11 mouse cellular contexts compared by ENCODE assay signal in the genomic region with DNA sequence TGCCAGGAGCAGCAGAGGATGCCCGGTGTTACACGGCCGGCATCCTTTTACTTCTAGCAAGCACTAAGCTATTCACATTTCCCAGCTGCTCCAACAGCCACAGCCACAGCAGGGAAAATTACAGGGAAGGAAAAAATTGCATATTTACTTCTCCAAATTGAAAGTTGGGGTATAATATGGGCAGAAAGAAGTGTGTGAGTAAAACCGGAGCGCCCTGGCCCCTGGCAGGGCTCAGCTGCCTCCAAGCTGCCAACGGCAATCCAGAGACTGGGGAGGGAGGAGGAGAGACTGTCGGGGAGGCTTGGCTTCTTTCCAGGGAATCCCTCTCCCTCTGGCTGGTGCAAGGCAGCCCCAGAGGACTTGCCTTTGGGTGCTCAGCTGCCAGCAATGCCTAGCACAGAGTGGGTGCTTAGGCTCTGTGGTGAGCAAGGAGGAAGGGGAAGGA. TPM values are rescaled to one million over a fixed set of nuclear protein-coding genes. Genes with fewer than 3 reads are reported as not detected.
DNase-seq lines count a peak whose midpoint lies in the region; ATAC-seq and TF ChIP-seq lines count a peak whose summit lies in the region.
"Had no signal": no experiment of that assay in that cellular context is flagged by ENCODE, and none has a peak within 500 bp of the region (broad histone marks: within the 10 kb centered on the region; RNA-seq: fewer than 3 reads in every experiment).

No protein-coding gene starts in this region.

- H3K4me3 ChIP-seq in hindbrain, embryonic 15.5 days = no peak overlapping the region
- H3K4me3 ChIP-seq in neural tube, embryonic 13.5 days = no peak overlapping the region
- H3K4me3 ChIP-seq in gastrocnemius, adult 2 months = no peak overlapping the region
- H3K4me3 ChIP-seq: embryonic facial prominence, embryonic 12.5 days had no signal

- 0 out of 2 replicates have a peak, but pooled peaks have one; percentile 40 for ATAC-seq in hindbrain, embryonic 15.5 days (ENCODE audit: low FRiP score, low read depth)
- no peak for ATAC-seq in neural tube, embryonic 13.5 days (ENCODE audit: low read depth)
- ATAC-seq in monocyte, adult 5-6 weeks (replicated peaks; ENCODE audit: insufficient number of reproducible peaks, low FRiP score, low TSS enrichment, poor library complexity, severe bottlenecking) = no peak

- peak overlapping the region; percentile 36 for H3K27ac ChIP-seq in hindbrain, embryonic 15.5 days (replicated peaks)
- H3K27ac ChIP-seq in neural tube, embryonic 13.5 days (replicated peaks) = peak overlapping the region; percentile 76
- no peak overlapping the region for H3K27ac ChIP-seq in gastrocnemius, adult 2 months
- H3K27ac ChIP-seq: embryonic facial prominence, embryonic 12.5 days had no signal

- 33% methylated on average over 7 of the region's 7 CpGs for WGBS in hindbrain, embryonic 15.5 days
- 40% methylated on average over 7 of the region's 7 CpGs for WGBS in neural tube, embryonic 13.5 days

- no peak for TF ChIP-seq CTCF in gastrocnemius, adult 2 months (IDR thresholded peaks at IDR 0.05)

- no peaks in the 10 kb centered on the region for H3K27me3 ChIP-seq in hindbrain, embryonic 15.5 days
- H3K27me3 ChIP-seq in neural tube, embryonic 13.5 days = no peaks in the 10 kb centered on the region
- H3K27me3 ChIP-seq: embryonic facial prominence, embryonic 12.5 days had no signal

- H3K36me3 ChIP-seq in hindbrain, embryonic 15.5 days = no peaks in the 10 kb centered on the region
- no peaks in the 10 kb centered on the region for H3K36me3 ChIP-seq in neural tube, embryonic 13.5 days
- H3K36me3 ChIP-seq: embryonic facial prominence, embryonic 12.5 days had no signal

- DNase-seq in kidney, postnatal 4 days = peak; percentile 39 to 46
- DNase-seq in kidney, adult 9 months = no peak
- peak; percentile 16 to 34 for DNase-seq in cerebellum, postnatal 25 days
- no peak for DNase-seq in gastrocnemius, adult 2 months
- no peak for DNase-seq in thymus, postnatal 14 days

- no peak overlapping the region for H3K4me2 ChIP-seq in hindbrain, embryonic 15.5 days
- peak overlapping the region; percentile 6 for H3K4me2 ChIP-seq in neural tube, embryonic 13.5 days
- H3K4me2 ChIP-seq: embryonic facial prominence, embryonic 12.5 days had no signal

- no peaks in the 10 kb centered on the region for H3K9me3 ChIP-seq in hindbrain, embryonic 15.5 days
- no peaks in the 10 kb centered on the region for H3K9me3 ChIP-seq in neural tube, embryonic 13.5 days

- intact Hi-C loops in gastrocnemius, adult 2 months (cut with DNase I) = no loop called here

- no peak overlapping the region for H3K9ac ChIP-seq in hindbrain, embryonic 15.5 days
- no peak overlapping the region for H3K9ac ChIP-seq in neural tube, embryonic 13.5 days
- H3K9ac ChIP-seq: embryonic facial prominence, embryonic 12.5 days had no signal

- H3K4me1 ChIP-seq in hindbrain, embryonic 15.5 days (replicated peaks) = peaks cover 27% of the 10 kb centered on the region
- peaks cover 39% of the 10 kb centered on the region for H3K4me1 ChIP-seq in neural tube, embryonic 13.5 days (replicated peaks)

RNA-seq across cellular contexts. Expression of a gene that starts 53.1 kb away (rescaled TPM):
- 11.0 and 15.2 TPM in 2 replicates for polyA plus RNA-seq in hindbrain, embryonic 15.5 days (2015; fragmentation: Nextera tagmentation; extraction: Ambion mirVana)
- polyA plus RNA-seq in neural tube, embryonic 13.5 days (2015; fragmentation: Nextera tagmentation; extraction: Ambion mirVana) = 32.3 and 42.1 TPM in 2 replicates
- total RNA-seq in monocyte, adult 5-6 weeks (2017) = not detected in 3 replicates
- total RNA-seq in gastrocnemius, adult 2 months (2021) = under 1 TPM in 1 of 2 experiments, not detected in 1; 0.75 TPM
- total RNA-seq: MEL had no signal
- polyA plus RNA-seq: testis, adult 2 months had no signal

Comparison
In these comparisons a context has a peak if more than half of its experiments do, and no peak if none do; other contexts are left out.
1. DNase-seq: peak in kidney, postnatal 4 days (2 of 2) and cerebellum, postnatal 25 days (2 of 2); none in kidney, adult 9 months (single experiment), gastrocnemius, adult 2 months (single experiment) and thymus, postnatal 14 days (single experiment).